Mouse (Mus musculus) CH12.LX (cell line): ENCODE measurements at regions not wholly inside any gene's neighbourhood (a gene's known extent, or its start where the extent isn't known, plus 50 kb on each side); places are given as distances from the start of the nearest gene placed in this dataset.

Source experiments
- DNase-seq: peaks from one replicate; pipeline ENCODE4 v3.0.0-alpha.2; 2013; ENCODE audit errors: extremely low read depth
- H3K27ac ChIP-seq: 2 replicates; pipeline ENCODE4 v1.5.1; 2012; ENCODE audit warnings: low read depth, mild to moderate bottlenecking, control low read depth, moderate library complexity; ENCODE audit not compliant: insufficient read depth
- H3K27me3 ChIP-seq: replicated peaks from 2 replicates; pipeline ENCODE3; 2012; ENCODE audit warnings: inconsistent platforms
- H3K36me3 ChIP-seq, 2 experiments: replicated peaks in 1 of 2; 2 replicates each; pipeline versions ENCODE3 to v1.6.1; 2012; ENCODE audit warnings: inconsistent platforms in 1 of 2, low read length in 1 of 2, mild to moderate bottlenecking in 1 of 2, mixed read lengths in 1 of 2, moderate library complexity in 1 of 2; ENCODE audit not compliant: control insufficient read depth in 1 of 2, insufficient read depth in 1 of 2
- H3K4me1 ChIP-seq, 2 experiments: 2 replicates each; pipeline ENCODE4 v1.6.1; 2012; ENCODE audit warnings: inconsistent platforms in 1 of 2, moderate library complexity in 1 of 2; ENCODE audit not compliant: insufficient read depth in 2 of 2, control insufficient read depth in 1 of 2
- H3K4me2 ChIP-seq: 2 replicates; pipeline ENCODE4 v1.6.1; 2012; ENCODE audit warnings: low read depth, mild to moderate bottlenecking, control low read depth; ENCODE audit not compliant: poor library complexity, insufficient read depth, severe bottlenecking
- H3K4me3 ChIP-seq, 3 experiments: fragments of 150-350 bp in 1 of 3; sonication (generic) in 1 of 3; replicated peaks in 1 of 3; 2 replicates each; pipeline versions ENCODE3 to v1.5.1; 2011 to 2012; ENCODE audit warnings: low read depth in 2 of 3, low read length in 2 of 3, mild to moderate bottlenecking in 2 of 3, moderate library complexity in 2 of 3, control low read depth in 1 of 3, improper control_type of control experiment in 1 of 3, inconsistent platforms in 1 of 3, mixed read lengths in 1 of 3; ENCODE audit not compliant: poor library complexity in 1 of 3
- H3K79me2 ChIP-seq: replicated peaks from 2 replicates; pipeline ENCODE4 v1.6.1; 2012; ENCODE audit warnings: mild to moderate bottlenecking, moderate library complexity; ENCODE audit not compliant: control insufficient read depth, poor library complexity, insufficient read depth, severe bottlenecking; ENCODE audit errors: extremely low read depth
- H3K9ac ChIP-seq: 2 replicates; pipeline ENCODE4 v1.6.1; 2012; ENCODE audit warnings: low read depth, mild to moderate bottlenecking, control low read depth, moderate library complexity; ENCODE audit not compliant: insufficient read depth
- H3K9me3 ChIP-seq: replicated peaks from 2 replicates; pipeline ENCODE3; 2012; ENCODE audit warnings: low read length, inconsistent platforms, mixed read lengths
- BHLHE40 ChIP-seq: IDR thresholded peaks from 2 replicates; pipeline ENCODE4 v1.6.1; 2011; ENCODE audit warnings: mild to moderate bottlenecking, low read depth, low read length, improper control_type of control experiment
- CHD1 ChIP-seq: IDR thresholded peaks from 2 replicates; pipeline ENCODE4 v1.6.1; 2012; ENCODE audit warnings: low read depth, low read length, improper control_type of control experiment, inconsistent platforms
- CTCF ChIP-seq, 2 experiments: IDR thresholded peaks in 1 of 2; conservative IDR thresholded peaks in 1 of 2; 2 replicates each; pipeline ENCODE4 v1.5.1; 2011 to 2012; ENCODE audit warnings: low read depth in 2 of 2, low read length in 2 of 2, improper control_type of control experiment in 1 of 2, inconsistent platforms in 1 of 2, mild to moderate bottlenecking in 1 of 2, moderate library complexity in 1 of 2
- EP300 ChIP-seq: IDR thresholded peaks from 2 replicates; pipeline ENCODE4 v1.6.1; 2011; ENCODE audit warnings: low read length, improper control_type of control experiment
- HCFC1 ChIP-seq: IDR thresholded peaks from 2 replicates; pipeline ENCODE4 v1.6.1; 2012; ENCODE audit warnings: low read depth, mild to moderate bottlenecking, inconsistent platforms, low read length, improper control_type of control experiment
- IRF4 ChIP-seq: IDR thresholded peaks from 2 replicates; pipeline ENCODE4 v1.6.1; 2014; ENCODE audit warnings: low read depth, mild to moderate bottlenecking, inconsistent platforms, low read length, improper control_type of control experiment
- JUND ChIP-seq: conservative IDR thresholded peaks from 2 replicates; pipeline ENCODE4 v1.6.1; 2011; ENCODE audit warnings: low read depth, low read length, improper control_type of control experiment
- KAT2A ChIP-seq: IDR thresholded peaks from 2 replicates; pipeline ENCODE4 v1.6.1; 2012; ENCODE audit warnings: low read length, improper control_type of control experiment, inconsistent platforms; ENCODE audit not compliant: insufficient replicate concordance
- MAFK ChIP-seq: IDR thresholded peaks from 2 replicates; pipeline ENCODE4 v1.6.1; 2011; ENCODE audit warnings: low read length, improper control_type of control experiment; ENCODE audit not compliant: insufficient replicate concordance
- MAZ ChIP-seq: IDR thresholded peaks from 2 replicates; pipeline ENCODE4 v1.6.1; 2012; ENCODE audit warnings: low read depth, mild to moderate bottlenecking, inconsistent platforms, low read length, improper control_type of control experiment, moderate library complexity
- MXI1 ChIP-seq: IDR thresholded peaks from 2 replicates; pipeline ENCODE4 v1.6.1; 2011; ENCODE audit warnings: mild to moderate bottlenecking, low read depth, low read length, improper control_type of control experiment
- NELFE ChIP-seq: IDR thresholded peaks from 2 replicates; pipeline ENCODE4 v1.6.1; 2011; ENCODE audit warnings: low read depth, low read length, improper control_type of control experiment
- POLR2A ChIP-seq: IDR thresholded peaks from 2 replicates; pipeline ENCODE4 v1.6.1; 2011; ENCODE audit warnings: low read depth, mild to moderate bottlenecking, improper control_type of control experiment, low read length
- USF1 ChIP-seq: IDR thresholded peaks from 2 replicates; pipeline ENCODE4 v1.6.1; 2014; ENCODE audit warnings: low read depth, mild to moderate bottlenecking, inconsistent platforms, low read length, improper control_type of control experiment
- USF2 ChIP-seq: conservative IDR thresholded peaks from 2 replicates; pipeline ENCODE4 v1.6.1; 2011; ENCODE audit warnings: low read depth, low read length, improper control_type of control experiment
- ZMIZ1 ChIP-seq: IDR thresholded peaks from 2 replicates; pipeline ENCODE4 v1.6.1; 2012; ENCODE audit warnings: low read depth, mild to moderate bottlenecking, inconsistent platforms, low read length, improper control_type of control experiment
- dilution Hi-C: fragments of 300-500 bp; cut with MboI; formaldehyde crosslinking; loops from 2 replicates; pipeline ENCODE4 v1.14.3; 2020; ENCODE audit warnings: low sequenced_read_pairs; ENCODE audit not compliant: extremely low pct_unique_long_range_greater_than_20kb, extremely low pct_ligation_motif_present
- in situ Hi-C: fragments of 300-500 bp; cut with MboI; formaldehyde crosslinking; loops from 3 replicates; pipeline ENCODE4 v1.14.3; 2019; ENCODE audit warnings: low sequenced_read_pairs, low pct_ligation_motif_present, low pct_unique_long_range_greater_than_20kb, mixed read lengths

- no peaks in the 10 kb centered on the region for H3K4me1 ChIP-seq
- no peak overlapping the region for H3K4me2 ChIP-seq
- H3K36me3 ChIP-seq = no peaks in the 10 kb centered on the region
- H3K9me3 ChIP-seq = peaks cover 69% of the 10 kb centered on the region
- no peak overlapping the region for H3K4me3 ChIP-seq
- no peaks in the 10 kb centered on the region for H3K27me3 ChIP-seq
- H3K9ac ChIP-seq = no peak overlapping the region
- in situ Hi-C loops = no loop called here
- no peaks in the 10 kb centered on the region for H3K79me2 ChIP-seq
- TF ChIP-seq HCFC1 = no peak
- TF ChIP-seq EP300 = no peak
- TF ChIP-seq USF2 = no peak
- TF ChIP-seq KAT2A = no peak
- TF ChIP-seq MAZ = no peak
- no peak for TF ChIP-seq IRF4
- no peak for TF ChIP-seq ZMIZ1
- TF ChIP-seq USF1 = no peak
- no peak for TF ChIP-seq CTCF (conservative IDR thresholded peaks at IDR 0.05 in 1 of 2, IDR thresholded peaks at IDR 0.05 in 1 of 2; ENCODE audit: low read depth in 2 of 2, low read length in 2 of 2)
- TF ChIP-seq POLR2A = no peak
- TF ChIP-seq, all 38 proteins: peak for 0
- dilution Hi-C loops = no loop called here
- DNase-seq = no peak
- H3K27ac ChIP-seq = no peak overlapping the region
Measured at GRCm38 (mm10) chr6:140157375-140157774, 116.1 kb upstream of the Plcz1 start.

GRCm38 (mm10) chr6:140152418-140153176 is 111.3 kb upstream of the Plcz1 start:
- TF ChIP-seq NELFE = no peak
- no peak for TF ChIP-seq JUND
- no peak for TF ChIP-seq CHD1
- no peak for TF ChIP-seq MAFK
- TF ChIP-seq MXI1 = no peak
- no peak for TF ChIP-seq BHLHE40
- no peak for TF ChIP-seq KAT2A
- H3K27ac ChIP-seq = no peak overlapping the region
- H3K4me3 ChIP-seq = no peak overlapping the region
- H3K27me3 ChIP-seq = no peaks in the 10 kb centered on the region
- no peak overlapping the region for H3K9ac ChIP-seq
- H3K79me2 ChIP-seq = no peaks in the 10 kb centered on the region
- H3K36me3 ChIP-seq = no peaks in the 10 kb centered on the region
- H3K9me3 ChIP-seq = peaks cover 53% of the 10 kb centered on the region
- no peak overlapping the region for H3K4me2 ChIP-seq
- in situ Hi-C loops = no loop called here
- no peak for DNase-seq
- H3K4me1 ChIP-seq = no peaks in the 10 kb centered on the region
- dilution Hi-C loops = no loop called here
